Mouse (Mus musculus) olfactory bulb, adult 2 months (tissue): ENCODE results near the gene Arpc4.

ENCODE experiments used
- CTCF ChIP-seq: fragments of 200-500 bp; IDR thresholded peaks from 2 replicates; pipeline ENCODE4 v1.5.1; 2012; ENCODE audit warnings: low read depth, mild to moderate bottlenecking, low read length, moderate library complexity; ENCODE audit not compliant: insufficient read depth
- POLR2A ChIP-seq: fragments of 200-500 bp; IDR thresholded peaks from 2 replicates; pipeline ENCODE4 v1.6.1; 2012; ENCODE audit warnings: mild to moderate bottlenecking, low read depth, low read length, moderate library complexity; ENCODE audit not compliant: insufficient read depth

DNA sequence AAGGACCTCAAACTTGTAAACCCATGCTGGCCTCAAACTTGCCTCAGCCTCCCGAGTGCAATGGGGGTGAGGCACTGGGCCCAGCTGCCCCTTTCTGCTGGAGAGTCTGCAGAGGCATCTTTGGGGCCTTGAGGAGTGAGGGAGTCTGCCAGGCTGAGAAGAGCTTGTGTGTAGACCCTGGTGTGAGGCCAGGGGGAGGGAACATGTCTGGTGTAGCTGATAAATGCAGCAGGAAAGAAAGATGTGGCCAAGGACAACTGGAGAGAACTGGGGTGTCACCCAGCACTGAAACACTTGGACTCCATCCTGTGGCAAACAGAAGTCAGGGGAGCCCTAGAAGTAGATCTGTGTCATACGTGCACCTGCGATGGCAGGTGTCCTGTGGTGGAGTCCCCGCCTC is 4.4 kb upstream of the Arpc4 start:
- TF ChIP-seq CTCF (no peak), POLR2A (no peak)
